Mouse (Mus musculus) forebrain, embryonic 10.5 days (tissue): ENCODE results near the gene Gm49711. TPM values are rescaled to one million over a fixed set of nuclear protein-coding genes. Genes with fewer than 3 reads are reported as not detected.
"Not testable (repeated sequence)": the region's sequence is repeated elsewhere in the genome, so short reads cannot be mapped to it uniquely, and the experiment has no call there.

Experiments
- DNase-seq: peaks from one replicate; pipeline ENCODE4 v3.0.0-alpha.2; 2017; ENCODE audit warnings: low spot score; ENCODE audit errors: extremely low spot score
- H3K27ac ChIP-seq: fragments of 300-500 bp; sonication (generic); 2 replicates; pipeline ENCODE4 v1.5.1; 2016; ENCODE audit warnings: mild to moderate bottlenecking
- H3K27me3 ChIP-seq: fragments of 300-500 bp; sonication (generic); 2 replicates; pipeline ENCODE4 v1.6.1; 2016; ENCODE audit warnings: mild to moderate bottlenecking; ENCODE audit not compliant: poor library complexity, severe bottlenecking
- H3K36me3 ChIP-seq: fragments of 300-500 bp; sonication (generic); replicated peaks from 2 replicates; pipeline ENCODE4 v1.6.1; 2016; ENCODE audit warnings: mild to moderate bottlenecking, moderate library complexity
- H3K4me1 ChIP-seq: fragments of 300-500 bp; sonication (generic); 2 replicates; pipeline ENCODE4 v1.6.1; 2016
- H3K4me3 ChIP-seq: fragments of 300-500 bp; sonication (generic); 2 replicates; pipeline ENCODE4 v1.5.1; 2016; ENCODE audit warnings: mild to moderate bottlenecking, moderate library complexity
- H3K9me3 ChIP-seq: fragments of 300-500 bp; sonication (generic); 2 replicates; pipeline ENCODE4 v1.6.1; 2016; ENCODE audit warnings: mild to moderate bottlenecking, moderate library complexity
- WGBS: fragments of 180-500 bp; shearing (Covaris S2); methylation state at CpG from one replicate; pipeline ENCODE4 v1.1.7; 2016; 5-methylcytosine and 5-hydroxymethylcytosine counted together
- polyA plus RNA-seq: library from polyadenylated mRNA; unstranded; fragments of >200 nt; fragmentation: Nextera tagmentation; extraction: Ambion mirVana; gene quantifications from 2 replicates; pipeline ENCODE4 v1.2.1, GENCODE M21; 2016

The Gm49711 gene
- polyA plus RNA-seq, 1 experiment from 2014 or later: 0.12 TPM

DNA sequence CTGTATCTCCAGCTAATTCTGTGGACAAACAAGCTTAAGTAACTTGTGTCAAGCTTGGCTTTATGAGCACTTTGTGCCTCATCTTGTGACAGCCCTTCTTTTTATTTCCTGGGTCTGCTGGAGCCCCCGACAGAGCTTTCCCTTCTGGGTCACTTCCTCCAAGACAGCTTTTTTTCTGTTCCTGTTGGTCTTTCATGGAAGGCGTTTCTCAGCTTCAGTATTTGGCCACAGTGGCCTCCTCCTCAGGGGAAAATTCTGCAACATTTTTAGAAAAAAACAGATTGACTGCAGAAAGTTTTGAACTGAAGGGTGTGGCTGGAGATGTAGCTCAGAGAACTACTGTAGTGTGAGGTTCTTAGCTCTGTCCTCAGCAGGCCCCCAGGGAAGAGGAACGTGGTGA is 31.1 kb downstream of the Gm49711 start:
- 0 out of 2 replicates have a peak, but pooled peaks cover 3% of the 10 kb centered on the region for H3K36me3 ChIP-seq
- no peak overlapping the region for H3K27ac ChIP-seq
- peaks cover 10% of the 10 kb centered on the region for H3K4me1 ChIP-seq
- no peaks in the 10 kb centered on the region for H3K9me3 ChIP-seq
- H3K4me3 ChIP-seq: no peak overlapping the region
- H3K27me3 ChIP-seq: no peaks in the 10 kb centered on the region
- no peak for DNase-seq
- 66% methylated on average over 3 of the region's 3 CpGs for WGBS

GRCm38 (mm10) chr16:92091876-92092275 is 33.8 kb downstream of the Gm49711 start:
- no peak for DNase-seq
- Histone ChIP-seq H3K27me3 (no peaks in the 10 kb centered on the region), H3K4me1 (peaks cover 10% of the 10 kb centered on the region), H3K4me3 (no peak overlapping the region), H3K36me3 (peaks cover 8% of the 10 kb centered on the region; the same call in 1 of the 2 replicates), H3K9me3 (no peaks in the 10 kb centered on the region), H3K27ac (no peak overlapping the region)
- 87% methylated on average over 5 of the region's 5 CpGs for WGBS

- 83% methylated on average over 10 of the region's 10 CpGs for WGBS
- peaks cover 18% of the 10 kb centered on the region for H3K4me1 ChIP-seq
- no peaks in the 10 kb centered on the region for H3K9me3 ChIP-seq
- no peaks in the 10 kb centered on the region for H3K27me3 ChIP-seq
- DNase-seq: peak; percentile 6
- H3K27ac ChIP-seq: no peak overlapping the region
- H3K4me3 ChIP-seq: no peak overlapping the region
- peaks cover 37% of the 10 kb centered on the region for H3K36me3 ChIP-seq
Observed at GRCm38 (mm10) chr16:92098351-92099051, 40.4 kb downstream of the Gm49711 start.

- H3K4me1 ChIP-seq: peaks cover 29% of the 10 kb centered on the region
- 89% methylated on average over 16 of the region's 16 CpGs for WGBS
- peak; percentile 11 for DNase-seq
- H3K27ac ChIP-seq: no peak overlapping the region
- no peaks in the 10 kb centered on the region for H3K9me3 ChIP-seq
- no peaks in the 10 kb centered on the region for H3K27me3 ChIP-seq
- peaks cover 33% of the 10 kb centered on the region for H3K36me3 ChIP-seq
- no peak overlapping the region for H3K4me3 ChIP-seq
Observed at GRCm38 (mm10) chr16:92099598-92099997, 41.5 kb downstream of the Gm49711 start.

GRCm38 (mm10) chr16:92100111-92100510 is 42.0 kb downstream of the Gm49711 start:
- H3K4me1 ChIP-seq: peaks cover 32% of the 10 kb centered on the region
- no peaks in the 10 kb centered on the region for H3K27me3 ChIP-seq
- H3K27ac ChIP-seq: no peak overlapping the region
- H3K4me3 ChIP-seq: no peak overlapping the region
- H3K36me3 ChIP-seq: peaks cover 32% of the 10 kb centered on the region
- peak; percentile 13 for DNase-seq
- H3K9me3 ChIP-seq: no peaks in the 10 kb centered on the region
- 90% methylated on average over 4 of the region's 4 CpGs for WGBS

- Histone ChIP-seq H3K4me1 (peaks cover 32% of the 10 kb centered on the region), H3K4me3 (no peak overlapping the region), H3K27ac (no peak overlapping the region), H3K9me3 (no peaks in the 10 kb centered on the region), H3K27me3 (no peaks in the 10 kb centered on the region), H3K36me3 (peaks cover 38% of the 10 kb centered on the region)
- 88% methylated on average over 5 of the region's 5 CpGs for WGBS
- DNase-seq: no peak
Observed at GRCm38 (mm10) chr16:92102115-92102514, 44.0 kb downstream of the Gm49711 start.

DNA sequence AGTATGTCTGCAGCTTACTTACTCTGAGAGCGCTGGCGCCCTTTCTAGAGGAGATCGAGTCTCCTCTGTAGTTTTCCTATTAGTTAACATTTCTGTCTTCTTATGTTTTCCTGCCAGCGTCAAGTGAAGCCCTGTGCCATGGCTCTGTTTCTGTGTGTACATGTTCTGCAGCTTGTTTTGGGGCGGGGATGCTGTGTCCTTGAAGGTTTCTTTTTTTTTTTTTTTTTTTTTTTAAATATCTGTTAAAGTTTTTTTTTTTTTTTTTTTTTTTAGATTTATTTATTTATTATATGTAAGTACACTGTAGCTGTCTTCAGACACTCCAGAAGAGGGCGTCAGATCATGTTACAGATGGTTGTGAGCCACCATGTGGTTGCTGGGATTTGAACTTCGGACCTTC is 44.8 kb downstream of the Gm49711 start:
- Histone ChIP-seq H3K36me3 (peaks cover 38% of the 10 kb centered on the region), H3K4me1 (peaks cover 32% of the 10 kb centered on the region)
- WGBS: 97% methylated on average over 7 of the region's 7 CpGs
- H3K27ac ChIP-seq, DNase-seq, H3K27me3 ChIP-seq, H3K9me3 ChIP-seq, H3K4me3 ChIP-seq: not testable (repeated sequence)

- Histone ChIP-seq H3K27ac (peak overlapping the region; percentile 72; the same call in 1 of the 2 replicates), H3K27me3 (no peaks in the 10 kb centered on the region), H3K36me3 (peaks cover 38% of the 10 kb centered on the region), H3K4me3 (no peak overlapping the region), H3K4me1 (peaks cover 32% of the 10 kb centered on the region), H3K9me3 (no peaks in the 10 kb centered on the region)
- peak; percentile 21 for DNase-seq
- 34% methylated on average over 9 of the region's 9 CpGs for WGBS
Observed at GRCm38 (mm10) chr16:92103572-92104331, 45.6 kb downstream of the Gm49711 start.

DNA sequence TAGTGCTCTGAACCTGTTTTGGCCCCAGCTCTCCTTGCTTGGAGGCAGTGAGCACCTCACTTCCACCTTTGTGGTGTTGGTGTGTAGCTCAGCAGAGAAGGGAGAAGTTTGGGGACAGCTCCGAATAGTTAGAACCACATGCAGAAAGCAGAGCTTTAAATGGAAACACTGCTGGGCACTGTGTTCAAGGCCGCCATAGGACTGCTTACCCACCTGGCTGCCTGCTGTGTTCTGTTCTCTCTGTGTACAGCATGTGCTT is 46.1 kb downstream of the Gm49711 start:
- Histone ChIP-seq H3K4me3 (no peak overlapping the region), H3K27me3 (no peaks in the 10 kb centered on the region), H3K36me3 (peaks cover 38% of the 10 kb centered on the region), H3K4me1 (peaks cover 32% of the 10 kb centered on the region), H3K27ac (peak overlapping the region; percentile 72; the same call in 1 of the 2 replicates), H3K9me3 (no peaks in the 10 kb centered on the region)
- no peak for DNase-seq
- 77% methylated on average over 2 of the region's 2 CpGs for WGBS

DNA sequence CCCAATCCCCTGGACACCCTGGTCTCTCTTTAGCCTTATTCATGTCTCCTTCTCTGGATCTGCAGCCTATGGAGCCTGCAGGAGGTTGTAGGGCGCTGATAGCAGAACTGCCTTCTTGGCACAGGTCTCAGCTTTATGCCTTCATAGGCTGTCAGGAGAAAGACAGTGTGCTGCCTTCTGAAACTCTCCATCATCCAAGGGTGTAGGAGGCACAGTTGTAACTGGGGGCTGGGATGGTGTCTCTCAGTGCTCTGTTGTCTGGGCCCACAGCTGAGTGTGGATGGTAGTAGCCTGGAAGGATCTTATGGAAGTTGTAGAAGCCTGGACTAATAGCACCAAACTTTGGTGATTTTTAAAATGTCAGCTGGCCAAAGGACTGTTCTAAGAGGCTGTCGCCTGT is 46.8 kb downstream of the Gm49711 start:
- WGBS: 97% methylated on average over 2 of the region's 2 CpGs
- peaks cover 33% of the 10 kb centered on the region for H3K36me3 ChIP-seq
- peaks cover 28% of the 10 kb centered on the region for H3K4me1 ChIP-seq
- no peaks in the 10 kb centered on the region for H3K27me3 ChIP-seq
- DNase-seq: peak; percentile 11
- H3K27ac ChIP-seq: no peak overlapping the region
- no peaks in the 10 kb centered on the region for H3K9me3 ChIP-seq
- no peak overlapping the region for H3K4me3 ChIP-seq

DNA sequence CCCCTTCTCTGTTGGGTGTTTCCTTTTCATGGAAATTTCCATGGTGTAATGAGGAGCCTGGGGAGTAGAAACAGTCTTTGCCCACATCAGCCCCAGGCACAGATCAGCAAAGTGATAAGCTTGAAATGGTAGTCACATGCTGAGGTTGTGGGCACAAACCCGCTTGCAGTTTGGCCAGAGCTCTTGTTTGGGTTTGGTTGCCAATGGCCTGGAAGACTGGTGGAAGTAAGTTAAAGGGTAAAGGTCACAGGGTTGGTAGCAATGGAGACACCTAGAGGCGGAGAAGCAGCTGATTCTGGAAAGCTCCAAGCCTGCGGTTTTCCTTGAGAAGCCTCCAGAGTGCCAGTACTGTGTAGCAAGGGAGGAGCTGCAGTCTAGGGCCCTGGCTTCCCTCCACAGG is 47.5 kb downstream of the Gm49711 start:
- peaks cover 27% of the 10 kb centered on the region for H3K36me3 ChIP-seq
- 69% methylated on average over 3 of the region's 3 CpGs for WGBS
- no peak overlapping the region for H3K27ac ChIP-seq
- no peak overlapping the region for H3K4me3 ChIP-seq
- H3K9me3 ChIP-seq: no peaks in the 10 kb centered on the region
- DNase-seq: peak; percentile 9
- H3K27me3 ChIP-seq: no peaks in the 10 kb centered on the region
- peaks cover 25% of the 10 kb centered on the region for H3K4me1 ChIP-seq

DNA sequence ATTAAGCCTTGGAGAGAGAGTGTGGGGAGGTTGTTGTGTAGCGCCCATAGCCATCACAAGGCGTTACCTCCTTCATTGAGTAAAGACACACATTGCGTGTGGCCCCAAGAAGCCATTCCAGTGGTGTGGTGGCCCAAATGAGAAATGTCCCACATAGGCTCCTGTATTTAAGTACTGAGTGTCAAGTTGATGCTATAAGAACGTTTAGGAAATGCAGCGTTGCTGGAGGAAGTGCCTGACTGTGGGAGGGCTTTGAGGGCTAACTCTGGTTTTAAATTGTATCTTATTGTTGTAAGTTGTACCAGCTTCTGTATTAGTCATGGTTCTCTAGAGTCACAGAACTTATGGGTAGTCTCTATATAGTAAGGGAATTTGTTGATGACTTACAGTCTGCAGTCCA is 49.2 kb downstream of the Gm49711 start:
- no peak overlapping the region for H3K4me3 ChIP-seq
- 94% methylated on average over 5 of the region's 5 CpGs for WGBS

DNA sequence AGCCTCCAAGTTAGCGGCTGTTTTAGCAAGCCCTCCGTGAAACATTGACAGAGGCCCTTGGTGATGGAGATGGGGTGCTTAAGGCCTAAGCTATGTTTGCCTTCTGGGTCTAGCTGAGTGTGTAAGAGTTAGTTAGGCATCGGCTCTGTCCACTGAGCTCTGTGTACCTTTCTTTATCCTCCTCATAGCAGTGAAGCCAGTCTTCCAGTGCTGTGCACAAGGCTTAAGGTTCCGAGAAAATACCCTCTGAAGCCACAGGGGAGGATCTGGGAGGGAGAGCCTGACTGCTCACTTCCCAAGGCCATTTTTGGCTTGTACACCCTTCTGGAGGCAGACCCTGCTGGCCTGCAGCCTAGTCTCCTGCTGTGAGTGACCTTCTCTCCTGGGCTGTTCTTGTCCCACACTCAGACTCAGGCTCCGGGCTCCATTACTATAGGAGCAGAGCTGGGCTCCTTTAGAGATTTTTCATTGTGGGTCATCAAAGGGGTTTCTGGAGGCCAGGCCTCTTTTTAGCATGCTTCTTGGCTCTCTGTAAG is 56.7 kb downstream of the Gm49711 start:
- Histone ChIP-seq H3K27me3 (no peaks in the 10 kb centered on the region), H3K36me3 (peaks cover 24% of the 10 kb centered on the region), H3K27ac (0 out of 2 replicates have a peak overlapping the region, but pooled peaks have one; percentile 40), H3K4me3 (no peak overlapping the region), H3K9me3 (no peaks in the 10 kb centered on the region), H3K4me1 (peaks cover 38% of the 10 kb centered on the region)
- DNase-seq: no peak
- WGBS: 81% methylated on average over 5 of the region's 5 CpGs

More for the DNA sequence above, 49.2 kb downstream of the Gm49711 start:
- no peak overlapping the region for H3K27ac ChIP-seq
- no peaks in the 10 kb centered on the region for H3K9me3 ChIP-seq
- peaks cover 19% of the 10 kb centered on the region for H3K36me3 ChIP-seq
- H3K27me3 ChIP-seq: no peaks in the 10 kb centered on the region
- peaks cover 22% of the 10 kb centered on the region for H3K4me1 ChIP-seq
- DNase-seq: no peak
